Mouse (Mus musculus): Measurements from ENCODE around the gene Hint1. TPM values are rescaled to one million over a fixed set of nuclear protein-coding genes. Genes with fewer than 3 reads are reported as not detected.
A peak's percentile ranks its signal among the peaks of the same experiment; 100 is the strongest.

The Hint1 gene
- polyA plus RNA-seq, 1 experiment from 2014 or later, result 851 TPM

DNA sequence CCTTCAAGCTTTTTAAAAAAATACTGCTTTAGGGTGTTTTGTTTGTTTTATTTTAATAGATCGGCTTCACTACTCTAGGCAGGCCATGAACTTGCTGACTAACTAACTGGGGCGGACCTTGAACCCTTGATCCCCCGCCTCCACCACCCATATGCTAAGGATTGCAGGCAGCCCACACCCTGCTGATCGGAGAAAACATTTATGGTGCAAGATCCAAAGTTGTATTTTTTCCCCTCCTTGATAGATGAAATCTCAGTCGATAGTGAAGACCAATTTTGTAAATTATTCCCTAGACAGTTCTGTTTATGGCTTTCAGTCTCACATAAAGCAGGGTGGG is 834 bp downstream of the Hint1 start:
- WGBS, result 2% methylated on average over 5 of the region's 5 CpGs
- H3K4me2 ChIP-seq (replicated peaks), result peak overlapping the region; percentile 62
- peak; percentile 81 for ATAC-seq
- H3K4me3 ChIP-seq (replicated peaks), result peak overlapping the region; percentile 69
- H3K9me3 ChIP-seq, result no peaks in the 10 kb centered on the region
- peak overlapping the region; percentile 83 for H3K9ac ChIP-seq
- H3K27ac ChIP-seq, result peak overlapping the region; percentile 88
- peaks cover 8% of the 10 kb centered on the region for H3K4me1 ChIP-seq (replicated peaks)
- peaks cover 11% of the 10 kb centered on the region for H3K36me3 ChIP-seq
- no peaks in the 10 kb centered on the region for H3K27me3 ChIP-seq (replicated peaks)

DNA sequence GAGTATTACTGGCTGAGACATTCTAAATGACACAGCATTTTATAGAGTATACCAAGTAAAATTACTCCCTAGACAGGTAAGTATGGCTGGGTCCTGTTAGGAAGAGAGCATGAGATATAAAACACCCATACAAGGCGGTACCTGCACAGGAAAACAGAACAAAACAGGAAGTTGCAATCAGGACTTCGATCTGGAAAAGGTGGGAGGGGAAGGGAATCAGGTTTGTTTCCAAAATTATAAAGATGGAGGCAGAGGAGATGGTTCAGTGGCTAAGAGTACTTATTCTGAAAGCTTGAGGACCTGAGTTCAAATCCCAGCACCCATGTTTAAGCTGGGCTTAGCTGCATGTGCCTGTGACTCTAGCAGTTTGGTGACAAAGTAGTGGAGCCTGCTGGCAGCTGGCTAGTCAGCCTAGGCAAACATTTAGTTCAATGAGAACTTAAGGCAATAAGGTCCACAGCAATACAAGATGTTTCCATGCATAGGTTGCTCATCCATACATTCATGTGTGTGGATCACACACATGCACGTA is 1.8 kb downstream of the Hint1 start:
- no peaks in the 10 kb centered on the region for H3K9me3 ChIP-seq
- H3K36me3 ChIP-seq, result peaks cover 11% of the 10 kb centered on the region
- H3K9ac ChIP-seq, result no peak overlapping the region
- WGBS, result 75% methylated on average over 3 of the region's 3 CpGs
- ATAC-seq, result no peak
- peak overlapping the region; percentile 62 for H3K4me2 ChIP-seq (replicated peaks)
- peak overlapping the region; percentile 69 for H3K4me3 ChIP-seq (replicated peaks)
- H3K4me1 ChIP-seq (replicated peaks), result peaks cover 8% of the 10 kb centered on the region
- H3K27me3 ChIP-seq (replicated peaks), result no peaks in the 10 kb centered on the region
- no peak overlapping the region for H3K27ac ChIP-seq

DNA sequence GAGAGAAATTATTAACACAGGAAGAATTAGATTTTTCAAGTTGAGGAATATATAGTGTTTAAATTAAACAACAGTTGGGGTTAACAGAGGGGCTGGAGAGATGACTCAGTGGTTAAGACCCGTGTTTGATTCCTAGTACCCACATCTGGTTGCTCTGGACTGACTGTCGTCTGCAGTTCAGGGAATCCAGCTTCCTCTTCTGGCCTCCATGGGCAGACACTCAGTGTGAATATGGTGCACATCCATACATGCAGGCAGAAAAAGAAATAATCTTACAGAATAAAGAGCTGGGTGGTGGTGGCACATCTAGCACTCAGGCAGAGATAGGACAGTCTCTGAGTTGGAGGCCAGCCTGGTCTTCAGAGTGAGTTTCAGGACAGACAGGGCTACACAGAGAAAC is 2.3 kb downstream of the Hint1 start:
- H3K4me1 ChIP-seq (replicated peaks), result peaks cover 8% of the 10 kb centered on the region
- 46% methylated on average over 2 of the region's 2 CpGs for WGBS
- no peak overlapping the region for H3K4me3 ChIP-seq (replicated peaks)
- H3K9me3 ChIP-seq, result no peaks in the 10 kb centered on the region
- no peaks in the 10 kb centered on the region for H3K27me3 ChIP-seq (replicated peaks)
- peaks cover 13% of the 10 kb centered on the region for H3K36me3 ChIP-seq
- no peak for ATAC-seq
- H3K4me2 ChIP-seq (replicated peaks), result no peak overlapping the region; the same call in 1 of the 2 replicates
- no peak overlapping the region for H3K9ac ChIP-seq
- no peak overlapping the region for H3K27ac ChIP-seq

DNA sequence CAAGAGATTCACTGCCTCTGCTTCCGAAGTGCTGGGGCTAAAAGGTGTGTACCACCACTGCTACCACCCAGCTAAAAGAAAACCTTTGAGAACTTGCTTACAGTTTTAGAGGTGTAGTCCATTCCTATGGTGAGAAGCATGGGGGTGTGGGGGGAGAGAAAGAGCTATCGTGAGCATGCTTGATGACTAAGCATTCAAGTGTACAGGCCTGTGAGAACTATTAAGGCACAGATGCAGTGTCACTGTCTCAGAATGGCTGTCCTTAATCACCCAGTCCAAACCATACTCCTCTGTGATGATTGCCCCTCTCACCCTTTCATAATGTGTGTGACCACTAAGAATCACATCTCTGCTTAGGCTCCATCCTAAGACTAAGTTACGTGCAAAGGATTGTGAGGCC is 3.1 kb downstream of the Hint1 start:
- no peaks in the 10 kb centered on the region for H3K9me3 ChIP-seq
- H3K9ac ChIP-seq, result no peak overlapping the region
- WGBS, result 81% methylated on average over 3 of the region's 3 CpGs
- H3K27me3 ChIP-seq (replicated peaks), result no peaks in the 10 kb centered on the region
- no peak overlapping the region for H3K27ac ChIP-seq
- H3K4me3 ChIP-seq (replicated peaks), result no peak overlapping the region
- H3K4me2 ChIP-seq (replicated peaks), result no peak overlapping the region
- peaks cover 19% of the 10 kb centered on the region for H3K36me3 ChIP-seq
- no peak for ATAC-seq
- H3K4me1 ChIP-seq (replicated peaks), result peaks cover 8% of the 10 kb centered on the region

DNA sequence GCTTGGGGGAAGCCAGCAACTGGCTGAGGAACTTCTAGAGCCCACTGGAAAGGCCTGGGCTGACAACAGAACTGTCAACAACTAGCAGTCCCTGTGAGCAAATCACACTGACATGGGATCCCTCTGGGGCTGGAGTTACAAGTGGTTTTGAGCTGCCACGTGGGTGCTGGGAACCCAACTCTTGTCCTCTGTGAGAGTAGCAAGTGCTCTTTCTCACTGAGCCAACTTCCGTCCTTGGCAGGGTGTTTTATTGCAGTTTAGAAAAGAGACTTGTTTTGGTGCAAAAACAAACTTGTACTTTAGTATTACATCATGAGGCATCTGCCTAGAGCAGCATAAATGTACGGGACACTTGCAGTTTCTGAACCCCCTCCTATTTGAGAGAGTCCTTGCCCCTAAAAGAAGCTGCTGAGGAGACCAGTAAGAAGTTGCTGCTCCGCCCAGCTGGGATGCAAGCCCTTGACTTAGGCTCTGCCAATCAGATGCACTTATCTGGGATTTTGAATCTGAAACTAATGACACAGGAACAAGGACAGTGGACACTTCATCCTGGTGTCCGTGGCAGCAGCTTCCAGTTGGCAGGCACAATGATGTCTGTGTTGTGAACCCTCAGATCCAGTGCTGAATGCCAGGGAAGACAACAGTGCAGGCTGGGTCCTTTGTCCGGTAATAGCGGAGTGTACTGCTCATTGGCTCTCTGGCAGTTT is 5.8 kb downstream of the Hint1 start:
- H3K4me1 ChIP-seq (replicated peaks), result peaks cover 5% of the 10 kb centered on the region
- no peak for ATAC-seq
- no peak overlapping the region for H3K9ac ChIP-seq
- no peak overlapping the region for H3K4me2 ChIP-seq (replicated peaks)
- no peak overlapping the region for H3K27ac ChIP-seq
- H3K27me3 ChIP-seq (replicated peaks), result no peaks in the 10 kb centered on the region
- no peaks in the 10 kb centered on the region for H3K9me3 ChIP-seq
- WGBS, result 69% methylated on average over 7 of the region's 7 CpGs
- peaks cover 19% of the 10 kb centered on the region for H3K36me3 ChIP-seq
- no peak overlapping the region for H3K4me3 ChIP-seq (replicated peaks)

DNA sequence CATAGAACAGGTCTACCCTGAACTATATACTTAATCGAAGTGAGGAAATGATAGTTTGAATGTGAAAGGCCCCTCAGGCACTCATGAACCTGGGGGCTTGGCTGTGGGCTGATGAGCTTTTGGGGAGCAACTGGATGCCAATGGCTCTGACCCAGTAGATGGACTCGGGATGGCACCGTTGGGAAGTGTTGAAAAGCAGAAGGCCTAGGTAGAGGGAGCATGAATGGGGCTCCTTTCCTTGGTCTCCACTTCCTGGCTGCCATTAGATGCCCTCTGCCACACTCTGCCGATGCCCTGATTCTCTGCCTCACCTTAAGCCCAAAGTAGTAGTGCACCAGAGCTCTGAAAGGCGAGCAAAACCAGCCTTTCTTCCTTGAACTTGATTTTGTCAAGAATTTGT is 9.8 kb downstream of the Hint1 start:
- H3K36me3 ChIP-seq, result peaks cover 18% of the 10 kb centered on the region
- no peak overlapping the region for H3K4me2 ChIP-seq (replicated peaks)
- H3K27me3 ChIP-seq (replicated peaks), result no peaks in the 10 kb centered on the region
- WGBS, result 89% methylated on average over 5 of the region's 5 CpGs
- ATAC-seq, result no peak
- H3K4me1 ChIP-seq (replicated peaks), result 0 out of 2 replicates have a peak, but pooled peaks cover 5% of the 10 kb centered on the region
- no peak overlapping the region for H3K27ac ChIP-seq
- no peak overlapping the region for H3K4me3 ChIP-seq (replicated peaks)
- no peaks in the 10 kb centered on the region for H3K9me3 ChIP-seq
- H3K9ac ChIP-seq, result no peak overlapping the region

DNA sequence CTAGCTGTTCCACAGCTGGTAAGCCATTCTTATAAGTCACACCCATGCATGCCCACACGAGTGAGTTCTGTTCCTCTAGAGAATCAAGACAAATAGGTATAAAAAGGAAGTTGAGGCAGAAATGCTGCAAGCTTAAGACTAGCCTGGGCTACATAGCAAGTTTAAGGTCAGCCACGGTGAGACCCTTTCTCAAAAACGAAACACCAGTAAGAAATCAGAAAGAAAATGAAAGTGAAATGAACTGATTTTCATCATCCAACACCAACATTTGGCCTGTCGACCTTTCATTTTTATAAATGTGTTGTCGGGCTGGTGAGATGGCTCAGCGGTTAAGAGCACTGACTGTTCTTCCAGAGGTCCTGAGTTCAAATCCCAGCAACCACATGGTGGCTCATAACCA is 12.7 kb downstream of the Hint1 start:
- 79% methylated on average over 6 of the region's 6 CpGs for whole genome bisulfite sequencing
- ATAC-seq, result no peak
- Histone ChIP-seq H3K4me3 (replicated peaks) (no peak overlapping the region), H3K4me1 (replicated peaks) (0 out of 2 replicates have a peak, but pooled peaks cover 14% of the 10 kb centered on the region), H3K36me3 (peaks cover 3% of the 10 kb centered on the region), H3K27me3 (replicated peaks) (no peaks in the 10 kb centered on the region), H3K27ac (no peak overlapping the region), H3K4me2 (replicated peaks) (no peak overlapping the region), H3K9ac (no peak overlapping the region), H3K9me3 (no peaks in the 10 kb centered on the region)

DNA sequence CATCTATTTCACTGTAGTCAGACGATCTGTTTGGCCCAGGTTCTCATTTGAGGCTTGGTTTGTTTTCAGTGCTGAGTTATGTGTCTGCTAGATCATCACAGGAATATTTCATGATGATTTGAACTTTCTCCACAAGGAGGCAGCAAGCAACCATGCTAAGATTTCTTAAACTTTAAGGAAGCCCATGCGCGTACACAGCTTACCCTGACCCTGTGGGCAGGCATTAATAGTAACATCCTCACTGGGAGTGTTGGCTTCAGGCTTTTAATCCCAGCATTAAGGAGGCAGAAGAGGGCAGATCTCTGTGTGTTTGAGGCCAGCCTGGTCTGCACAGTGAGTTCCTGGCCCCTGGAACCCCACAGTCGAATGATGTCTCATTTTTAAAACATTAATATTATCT is 13.3 kb downstream of the Hint1 start:
- Histone ChIP-seq H3K4me2 (replicated peaks) (no peak overlapping the region), H3K4me3 (replicated peaks) (no peak overlapping the region), H3K27me3 (replicated peaks) (no peaks in the 10 kb centered on the region), H3K9me3 (no peaks in the 10 kb centered on the region), H3K9ac (no peak overlapping the region), H3K36me3 (no peaks in the 10 kb centered on the region), H3K4me1 (replicated peaks) (0 out of 2 replicates have a peak, but pooled peaks cover 14% of the 10 kb centered on the region), H3K27ac (no peak overlapping the region)
- ATAC-seq, result peak; percentile 46
- 21% methylated on average over 4 of the region's 4 CpGs for WGBS

DNA sequence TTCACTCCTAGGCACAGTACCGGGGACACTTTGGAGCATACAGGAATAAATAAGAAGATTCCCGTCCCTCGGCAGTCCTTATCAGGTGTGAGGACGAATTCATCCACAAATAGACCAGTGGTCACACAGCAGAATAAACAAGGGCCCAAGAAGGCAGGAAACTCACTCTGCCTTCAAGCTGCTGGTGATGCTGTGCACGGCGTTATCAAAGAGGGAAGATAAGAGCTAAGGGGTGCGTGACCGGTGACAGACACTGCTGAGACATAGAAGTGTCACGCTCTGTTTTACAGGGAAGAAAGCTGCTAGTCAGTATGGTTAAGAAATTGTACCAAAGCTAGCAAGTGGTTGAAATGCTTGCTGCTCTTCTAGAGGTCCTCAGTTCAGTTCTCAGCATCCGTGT is 13.7 kb downstream of the Hint1 start:
- no peak overlapping the region for H3K4me3 ChIP-seq (replicated peaks)
- no peaks in the 10 kb centered on the region for H3K36me3 ChIP-seq
- H3K27me3 ChIP-seq (replicated peaks), result no peaks in the 10 kb centered on the region
- ATAC-seq, result no peak
- no peak overlapping the region for H3K4me2 ChIP-seq (replicated peaks)
- H3K27ac ChIP-seq, result no peak overlapping the region
- no peak overlapping the region for H3K9ac ChIP-seq
- 55% methylated on average over 10 of the region's 10 CpGs for WGBS
- no peaks in the 10 kb centered on the region for H3K9me3 ChIP-seq
- peaks cover 19% of the 10 kb centered on the region; the same call in 1 of the 2 replicates for H3K4me1 ChIP-seq (replicated peaks)

DNA sequence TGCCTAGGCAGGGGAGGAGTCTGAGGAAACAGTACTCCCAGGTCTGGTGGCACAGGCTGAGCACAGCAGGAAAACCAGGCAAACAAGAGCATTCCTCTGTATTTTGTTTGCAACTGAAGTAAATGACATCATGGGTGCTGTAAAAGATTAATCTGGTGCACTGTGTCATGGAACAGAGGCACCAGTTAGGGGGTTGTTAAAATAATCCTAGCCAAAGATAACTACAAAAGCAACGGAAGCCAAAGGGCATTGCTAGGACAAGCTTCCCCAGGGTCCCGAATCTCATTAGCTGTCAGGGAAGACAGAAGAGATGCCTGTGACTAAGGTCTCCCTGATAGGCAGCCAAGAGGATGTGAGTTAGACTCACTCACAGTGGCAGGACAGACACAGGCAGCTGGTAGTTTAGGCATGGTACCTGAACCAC is 14.9 kb downstream of the Hint1 start:
- H3K4me3 ChIP-seq (replicated peaks), result no peak overlapping the region
- H3K27me3 ChIP-seq (replicated peaks), result no peaks in the 10 kb centered on the region
- H3K9ac ChIP-seq, result no peak overlapping the region
- no peak overlapping the region for H3K4me2 ChIP-seq (replicated peaks)
- H3K4me1 ChIP-seq (replicated peaks), result peaks cover 21% of the 10 kb centered on the region; the same call in 1 of the 2 replicates
- WGBS, result 15% methylated on average over 2 of the region's 2 CpGs
- peak; percentile 62 for ATAC-seq
- no peaks in the 10 kb centered on the region for H3K36me3 ChIP-seq
- H3K27ac ChIP-seq, result 0 out of 2 replicates have a peak overlapping the region, but pooled peaks have one; percentile 29
- H3K9me3 ChIP-seq, result no peaks in the 10 kb centered on the region

DNA sequence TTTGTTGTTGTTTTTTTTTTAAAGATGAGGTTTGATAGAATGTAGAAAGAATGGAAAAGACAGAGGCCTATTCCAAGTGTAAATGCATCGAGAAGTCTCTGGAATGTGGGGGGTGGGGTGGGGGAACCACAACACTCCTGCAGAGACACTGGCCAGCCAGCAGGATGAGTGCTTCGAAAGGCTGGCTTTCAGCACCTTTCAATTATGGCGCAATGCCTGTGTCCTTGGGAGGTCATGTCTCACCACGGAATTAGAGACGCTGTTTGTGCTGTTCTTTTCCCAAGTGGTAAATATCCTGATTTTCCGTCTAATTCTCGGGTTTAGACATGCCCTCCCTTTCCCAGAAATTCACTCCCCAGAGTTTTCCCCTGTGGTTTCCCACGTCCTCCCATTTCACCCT is 16.5 kb downstream of the Hint1 start:
- ATAC-seq, result no peak
- 40% methylated on average over 8 of the region's 8 CpGs for WGBS
- Histone ChIP-seq H3K27ac (no peak overlapping the region; the same call in 1 of the 2 replicates), H3K9me3 (no peaks in the 10 kb centered on the region), H3K9ac (no peak overlapping the region), H3K27me3 (replicated peaks) (no peaks in the 10 kb centered on the region), H3K4me1 (replicated peaks) (peaks cover 21% of the 10 kb centered on the region; the same call in 1 of the 2 replicates), H3K4me3 (replicated peaks) (no peak overlapping the region), H3K36me3 (no peaks in the 10 kb centered on the region), H3K4me2 (replicated peaks) (no peak overlapping the region)

DNA sequence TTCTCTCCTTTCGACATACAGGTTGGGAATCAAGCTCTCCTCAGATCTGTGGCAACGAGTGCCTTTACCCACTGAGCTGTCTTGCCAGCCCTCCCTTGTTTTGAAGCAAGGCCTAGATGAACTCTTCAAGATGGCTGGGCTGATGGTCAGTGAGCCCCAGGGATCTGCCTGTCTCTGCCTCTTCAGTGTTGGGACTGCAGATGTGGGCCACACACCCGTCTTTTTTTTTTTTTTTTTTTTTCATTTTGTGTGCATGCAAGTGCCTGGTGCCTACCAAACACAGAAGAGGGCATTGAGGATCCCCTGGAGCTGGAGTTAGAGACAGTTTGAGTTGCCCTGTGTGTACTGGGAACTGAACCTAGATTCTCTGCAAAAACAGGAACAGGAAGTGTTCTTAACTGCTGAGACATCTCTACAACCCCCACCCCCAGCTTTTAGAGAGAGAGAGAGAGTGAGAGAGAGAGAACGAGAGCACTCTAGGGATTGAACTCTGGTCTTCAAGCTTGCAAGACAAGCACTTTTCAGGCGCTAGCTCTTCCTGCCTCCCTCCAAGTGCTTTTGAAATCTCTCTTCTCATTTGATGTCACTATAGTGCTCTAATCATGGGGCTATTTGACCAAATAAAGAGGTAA is 18.1 kb downstream of the Hint1 start:
- ATAC-seq, result no peak
- Histone ChIP-seq H3K4me3 (replicated peaks) (no peak overlapping the region), H3K4me2 (replicated peaks) (no peak overlapping the region), H3K27ac (peak overlapping the region; percentile 57; the same call in 1 of the 2 replicates), H3K36me3 (no peaks in the 10 kb centered on the region), H3K9me3 (no peaks in the 10 kb centered on the region), H3K27me3 (replicated peaks) (no peaks in the 10 kb centered on the region), H3K9ac (no peak overlapping the region), H3K4me1 (replicated peaks) (peaks cover 21% of the 10 kb centered on the region; the same call in 1 of the 2 replicates)
- 84% methylated on average over 5 of the region's 5 CpGs for WGBS

Measured in intestine, embryonic 15.5 days (tissue).